Mouse (Mus musculus) heart, postnatal 0 days (tissue): Measurements from ENCODE around the gene Cd63. TPM values are rescaled to one million over a fixed set of nuclear protein-coding genes. Genes with fewer than 3 reads are reported as not detected.
A peak's percentile ranks its signal among the peaks of the same experiment; 100 is the strongest.

ENCODE experiments used
- ATAC-seq: fragments of 200-750 bp; cut with Nextera tagmentation; 2 replicates; pipeline ENCODE4 v1.8.0; 2017; ENCODE audit warnings: low read depth, moderate number of reproducible peaks, moderate library complexity; ENCODE audit not compliant: insufficient read depth
- DNase-seq: peaks from one replicate; pipeline ENCODE4 v3.0.0-alpha.2; 2016; ENCODE audit warnings: low spot score
- H3K27ac ChIP-seq: fragments of 300-500 bp; sonication (generic); 2 replicates; pipeline ENCODE4 v1.5.1; 2014; ENCODE audit warnings: low read depth, mild to moderate bottlenecking
- H3K27me3 ChIP-seq: fragments of 300-500 bp; sonication (generic); 2 replicates; pipeline ENCODE4 v1.6.1; 2014; ENCODE audit warnings: low read length, mixed read lengths; ENCODE audit not compliant: control insufficient read depth, insufficient read depth
- H3K36me3 ChIP-seq: fragments of 300-500 bp; sonication (generic); replicated peaks from 2 replicates; pipeline ENCODE4 v1.6.1; 2014; ENCODE audit warnings: low read length, mixed read lengths; ENCODE audit not compliant: control insufficient read depth, insufficient read depth
- H3K4me1 ChIP-seq: fragments of 300-500 bp; sonication (generic); 2 replicates; pipeline ENCODE4 v1.6.1; 2014; ENCODE audit warnings: antibody characterized with exemption; ENCODE audit not compliant: control insufficient read depth, insufficient read depth
- H3K4me2 ChIP-seq: fragments of 300-500 bp; sonication (generic); 2 replicates; pipeline ENCODE4 v1.6.1; 2014; ENCODE audit warnings: low read depth, mild to moderate bottlenecking, low read length, moderate library complexity
- H3K4me3 ChIP-seq: fragments of 300-500 bp; sonication (generic); 2 replicates; pipeline ENCODE4 v1.5.1; 2014; ENCODE audit warnings: low read depth, low read length
- H3K9ac ChIP-seq: fragments of 300-500 bp; sonication (generic); replicated peaks from 2 replicates; pipeline ENCODE4 v1.6.1; 2014; ENCODE audit warnings: low read depth, low read length, mixed read lengths
- H3K9me3 ChIP-seq: fragments of 300-500 bp; sonication (generic); replicated peaks from 2 replicates; pipeline ENCODE4 v1.6.1; 2016; ENCODE audit warnings: low read length; ENCODE audit not compliant: control insufficient read depth
- CTCF ChIP-seq: IDR thresholded peaks from 2 replicates; pipeline ENCODE4 v1.5.1; 2016; ENCODE audit warnings: antibody characterized with exemption, control low read depth, low read depth
- EP300 ChIP-seq: IDR thresholded peaks from 2 replicates; pipeline ENCODE4 v1.6.1; 2016; ENCODE audit warnings: antibody characterized with exemption, low read depth
- WGBS: fragments of 180-500 bp; shearing (Covaris S2); extraction: QIAGEN DNeasy Blood & Tissue Kit; methylation state at CpG from one replicate; pipeline ENCODE4 v1.1.7; 2014; 5-methylcytosine and 5-hydroxymethylcytosine counted together
- polyA plus RNA-seq: library from polyadenylated mRNA; unstranded; fragments of >200 nt; fragmentation: Nextera tagmentation; extraction: Ambion mirVana; gene quantifications from 2 replicates; pipeline ENCODE4 v1.2.1, GENCODE M21; 2015
- total RNA-seq: library from RNA; depleted of rRNA; stranded (reverse); fragments of >200 nt; gene quantifications from 2 replicates; pipeline ENCODE4 v1.2.3, GENCODE M21; 2014; ENCODE audit warnings: low replicate concordance

The Cd63 gene
- total and polyA plus RNA-seq, 2 experiments from 2014 or later: 72.6 to 381 TPM

GRCm38 (mm10) chr10:128929638-128930378, 29.0 kb downstream of the Cd63 start:
- H3K27ac ChIP-seq: peak overlapping the region; percentile 44; the same call in 1 of the 2 replicates
- ATAC-seq: no peak

GRCm38 (mm10) chr10:128931441-128931840, 30.7 kb downstream of the Cd63 start:
- no peaks in the 10 kb centered on the region for H3K36me3 ChIP-seq
- H3K9me3 ChIP-seq: no peaks in the 10 kb centered on the region
- no peak overlapping the region for H3K9ac ChIP-seq
- peak overlapping the region; percentile 72 for H3K27ac ChIP-seq
- TF ChIP-seq CTCF (no peak), EP300 (no peak)
- DNase-seq (no peak), ATAC-seq (peak; percentile 37; the same call in 1 of the 2 replicates)
- H3K4me2 ChIP-seq: peak overlapping the region; percentile 4; the same call in 1 of the 2 replicates
- peaks cover 14% of the 10 kb centered on the region; the same call in 1 of the 2 replicates for H3K27me3 ChIP-seq
- 17% methylated on average over 2 of the region's 2 CpGs for WGBS
- peaks cover 30% of the 10 kb centered on the region; the same call in 1 of the 2 replicates for H3K4me1 ChIP-seq
- H3K4me3 ChIP-seq: no peak overlapping the region

More at GRCm38 (mm10) chr10:128929638-128930378, 29.0 kb downstream of the Cd63 start:
- Histone ChIP-seq H3K4me3 (no peak overlapping the region), H3K9me3 (no peaks in the 10 kb centered on the region), H3K36me3 (no peaks in the 10 kb centered on the region), H3K27me3 (peaks cover 8% of the 10 kb centered on the region; the same call in 1 of the 2 replicates), H3K4me2 (no peak overlapping the region), H3K4me1 (peaks cover 29% of the 10 kb centered on the region; the same call in 1 of the 2 replicates), H3K9ac (no peak overlapping the region)
- TF ChIP-seq CTCF: no peak
- no peak for TF ChIP-seq EP300
- DNase-seq: no peak
- WGBS: 47% methylated on average over 7 of the region's 7 CpGs

DNA sequence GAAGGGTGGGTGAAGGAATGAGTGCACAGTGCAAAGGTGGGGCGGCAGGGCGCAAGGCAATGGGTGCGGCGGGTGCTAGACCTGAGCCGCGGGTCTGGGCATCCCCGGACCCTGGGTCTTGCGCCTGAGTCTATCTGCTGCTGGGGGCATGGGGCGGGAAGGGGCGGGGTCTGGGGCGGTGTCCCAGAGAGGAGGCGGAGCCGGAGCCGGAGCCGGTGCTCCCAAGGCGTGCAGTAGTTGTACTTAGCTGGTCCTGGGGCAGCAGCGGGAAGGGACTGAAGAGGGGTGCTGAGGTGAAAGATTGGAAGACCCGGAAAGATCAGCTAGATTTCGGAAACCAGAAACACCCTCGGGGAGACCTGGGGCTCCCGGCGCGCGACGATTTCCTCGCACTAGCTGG, 32.8 kb downstream of the Cd63 start, which contains the start of gene Itga7:
Gene Itga7 (plus strand): TSS at position 245 of the 400 bp plus-strand sequence.
- TF ChIP-seq CTCF: no peak
- TF ChIP-seq EP300: no peak
- Histone ChIP-seq H3K27ac (no peak within 1 kb of the TSS), H3K4me1 (peaks cover 37% of the 10 kb centered on the region; the same call in 1 of the 2 replicates), H3K4me3 (peak within 1 kb of the TSS; percentile 55), H3K27me3 (peaks cover 14% of the 10 kb centered on the region; the same call in 1 of the 2 replicates), H3K9me3 (no peaks in the 10 kb centered on the region), H3K4me2 (peak within 1 kb of the TSS; percentile 81), H3K9ac (peak within 1 kb of the TSS; percentile 60), H3K36me3 (no peaks in the 10 kb centered on the region)
- DNase-seq (no peak), ATAC-seq (peak; percentile 55)
- WGBS: under 1% methylated on average over 26 of the region's 26 CpGs

- no peaks in the 10 kb centered on the region for H3K9me3 ChIP-seq
- TF ChIP-seq EP300 (no peak), CTCF (no peak)
- peak overlapping the region; percentile 55 for H3K4me3 ChIP-seq
- peak overlapping the region; percentile 60 for H3K9ac ChIP-seq
- no peak overlapping the region for H3K27ac ChIP-seq
- peak overlapping the region; percentile 81 for H3K4me2 ChIP-seq
- H3K27me3 ChIP-seq: peaks cover 14% of the 10 kb centered on the region; the same call in 1 of the 2 replicates
- H3K36me3 ChIP-seq: no peaks in the 10 kb centered on the region
- WGBS: 7% methylated on average over 21 of the region's 21 CpGs
- H3K4me1 ChIP-seq: peaks cover 32% of the 10 kb centered on the region; the same call in 1 of the 2 replicates
- no peak for DNase-seq
- ATAC-seq: no peak
Observed at GRCm38 (mm10) chr10:128933976-128934721, 33.4 kb downstream of the Cd63 start.

GRCm38 (mm10) chr10:128934997-128935787, 34.4 kb downstream of the Cd63 start:
- H3K36me3 ChIP-seq: no peaks in the 10 kb centered on the region
- ATAC-seq (no peak), DNase-seq (no peak)
- peak overlapping the region; percentile 81 for H3K4me2 ChIP-seq
- peak overlapping the region; percentile 55 for H3K4me3 ChIP-seq
- peaks cover 14% of the 10 kb centered on the region; the same call in 1 of the 2 replicates for H3K27me3 ChIP-seq
- no peaks in the 10 kb centered on the region for H3K9me3 ChIP-seq
- peaks cover 23% of the 10 kb centered on the region; the same call in 1 of the 2 replicates for H3K4me1 ChIP-seq
- H3K27ac ChIP-seq: no peak overlapping the region; the same call in 1 of the 2 replicates
- 56% methylated on average over 7 of the region's 7 CpGs for WGBS
- TF ChIP-seq CTCF: 0 out of 2 replicates have a peak, but pooled peaks have one; percentile 7
- no peak for TF ChIP-seq EP300
- no peak overlapping the region for H3K9ac ChIP-seq
